Mouse (Mus musculus) lung, postnatal 0 days (tissue): Measurements from ENCODE around the gene Myo1c.

Source experiments
- CTCF ChIP-seq: IDR thresholded peaks from 2 replicates; pipeline ENCODE4 v1.5.1; 2016; ENCODE audit warnings: antibody characterized with exemption, mild to moderate bottlenecking
- EP300 ChIP-seq: IDR thresholded peaks from 2 replicates; pipeline ENCODE4 v1.6.1; 2016; ENCODE audit warnings: antibody characterized with exemption, mild to moderate bottlenecking, control low read depth

DNA sequence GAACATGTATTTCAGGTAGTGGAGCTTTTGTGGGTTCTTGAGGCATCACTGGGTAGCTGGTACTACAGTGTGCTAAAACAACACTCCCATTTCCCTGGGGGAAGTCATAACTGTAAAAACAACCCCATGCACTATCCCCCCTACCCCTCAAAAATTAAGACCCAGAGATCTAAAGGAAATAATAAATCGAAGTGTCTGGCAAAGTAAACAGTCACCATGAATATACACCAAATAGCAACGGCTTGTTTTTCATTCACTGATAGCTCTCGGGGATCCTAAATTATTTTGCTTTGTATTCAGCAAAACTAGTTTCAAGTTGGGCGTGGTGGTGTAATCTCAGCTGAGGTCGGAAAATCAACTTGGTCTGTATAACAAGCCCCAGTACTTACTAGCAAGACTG, 20.2 kb upstream of the Myo1c start:
- TF ChIP-seq CTCF (no peak), EP300 (no peak)
